Mouse (Mus musculus) kidney, postnatal 10 days (tissue): ENCODE results near the gene Spi1.
"Not testable (repeated sequence)": the region's sequence is repeated elsewhere in the genome, so short reads cannot be mapped to it uniquely, and the experiment has no call there.

Source experiments
- DNase-seq: peaks from one replicate; pipeline ENCODE4 v3.0.0; 2021; ENCODE audit warnings: mixed read lengths

Spi1 gene

GRCm38 (mm10) chr2:91081775-91082695 lies at the start of gene Spi1:
Spi1 (plus strand) TSS chr2:91082390.
- peak; percentile 4 for DNase-seq

- no peak for DNase-seq
These were observed 49.2 kb upstream of the Spi1 start for GRCm38 (mm10) chr2:91033000-91033399.

DNA sequence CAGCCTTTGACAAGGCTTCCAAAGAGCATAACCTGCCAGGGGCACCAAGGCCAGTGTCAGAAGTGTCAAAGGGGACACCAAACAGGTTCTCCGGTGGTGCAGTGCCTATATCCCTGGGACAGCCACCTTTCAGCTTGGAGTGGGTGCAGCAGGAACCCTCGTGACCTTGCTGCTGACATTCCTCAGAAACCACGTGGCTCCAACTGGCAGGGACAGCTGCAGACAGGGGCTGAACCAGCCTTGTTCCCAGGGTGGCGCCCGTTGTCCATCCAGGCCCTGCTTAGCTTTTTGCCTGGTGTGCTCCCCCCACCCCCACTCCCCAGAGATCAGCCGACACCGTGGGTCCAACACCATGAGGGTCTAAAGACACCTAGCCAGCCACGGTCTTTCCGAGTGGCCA lies 46.8 kb upstream of the Spi1 start, which contains the start of gene Rapsn:
TSS of gene Rapsn (plus strand) at position 236 of the 400 bp plus-strand sequence.
- DNase-seq = peak; percentile 63

DNA sequence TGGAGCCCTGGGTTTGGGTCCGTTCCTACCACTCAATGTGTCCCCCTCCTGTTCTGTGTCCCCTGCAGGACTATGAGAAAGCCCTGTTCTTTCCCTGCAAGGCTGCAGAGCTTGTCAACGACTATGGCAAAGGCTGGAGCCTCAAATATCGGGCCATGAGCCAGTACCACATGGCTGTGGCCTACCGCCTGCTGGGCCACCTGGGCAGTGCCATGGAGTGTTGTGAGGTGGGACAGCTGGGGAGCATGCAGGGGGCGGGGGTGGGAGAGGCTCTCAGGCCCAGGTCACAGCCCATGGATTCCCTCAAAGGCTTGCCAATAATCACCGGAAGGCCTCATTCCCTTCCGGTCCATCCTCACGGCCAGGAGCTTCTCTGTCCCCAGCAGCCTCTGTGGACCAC lies 40.4 kb upstream of the Spi1 start:
- no peak for DNase-seq

DNA sequence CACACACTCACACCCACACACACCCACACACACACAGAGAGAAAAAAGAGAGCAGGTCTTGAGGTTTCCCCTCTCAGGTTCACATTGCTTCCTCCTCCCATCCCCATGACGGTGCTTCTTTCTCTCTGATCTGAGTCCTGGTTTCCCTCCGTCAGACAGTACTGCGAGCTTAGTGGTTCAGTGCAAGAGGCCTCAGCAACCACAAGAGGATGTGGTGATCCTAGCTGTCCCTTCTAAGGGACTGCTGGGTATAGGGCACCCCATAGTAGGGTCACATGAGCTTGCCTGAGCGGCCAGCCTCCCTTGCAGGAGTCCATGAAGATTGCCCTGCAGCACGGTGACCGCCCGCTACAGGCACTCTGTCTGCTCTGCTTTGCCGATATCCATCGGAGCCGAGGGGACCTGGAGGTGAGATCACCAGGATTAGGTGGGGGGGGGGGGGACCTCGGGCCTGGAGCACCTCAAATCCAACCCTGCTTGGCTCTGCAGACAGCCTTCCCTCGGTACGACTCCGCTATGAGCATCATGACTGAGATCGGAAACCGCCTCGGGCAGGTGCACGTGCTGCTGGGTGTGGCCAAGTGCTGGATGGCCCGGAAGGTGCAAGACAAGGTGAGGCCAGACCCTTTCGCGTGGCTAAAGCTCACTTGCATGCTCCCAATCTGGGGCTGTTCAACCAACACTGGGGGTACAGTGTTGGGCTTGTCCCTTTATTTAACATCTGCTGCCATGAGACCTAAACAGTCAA lies 39.4 kb upstream of the Spi1 start:
- DNase-seq = no peak

DNA sequence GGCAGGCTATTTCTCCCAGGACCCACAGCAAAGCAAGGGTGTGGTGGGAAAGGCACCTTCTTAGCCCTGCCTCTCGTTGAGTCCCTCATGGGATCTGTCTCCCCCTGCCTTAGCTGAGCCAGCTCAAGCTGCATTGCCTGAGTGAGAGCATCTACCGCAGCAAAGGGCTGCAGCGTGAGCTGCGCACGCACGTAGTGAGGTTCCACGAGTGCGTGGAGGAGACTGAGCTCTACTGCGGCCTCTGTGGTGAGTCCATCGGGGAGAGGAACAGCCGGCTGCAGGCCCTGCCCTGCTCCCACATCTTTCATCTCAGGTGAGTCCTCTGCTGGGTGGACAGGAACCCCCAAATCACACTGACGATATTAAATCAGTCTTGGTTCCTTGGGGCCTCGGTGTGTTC lies 37.5 kb upstream of the Spi1 start:
- DNase-seq = no peak

DNA sequence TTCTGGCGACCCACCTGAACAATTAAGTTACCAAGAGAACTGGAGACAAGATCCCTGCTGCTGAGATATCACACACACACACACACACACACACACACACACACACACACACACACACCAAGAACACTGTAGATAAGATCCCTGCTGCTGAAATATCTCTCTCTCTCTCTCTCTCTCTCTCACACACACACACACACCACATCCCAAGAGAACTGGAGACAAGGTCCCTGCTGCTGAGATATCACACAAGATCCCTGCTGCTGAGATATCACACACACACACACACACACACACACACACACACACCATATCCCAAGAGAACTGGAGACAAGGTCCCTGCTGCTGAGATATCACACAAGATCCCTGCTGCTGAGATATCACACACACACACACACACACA lies 36.4 kb upstream of the Spi1 start:
- DNase-seq = not testable (repeated sequence)

DNA sequence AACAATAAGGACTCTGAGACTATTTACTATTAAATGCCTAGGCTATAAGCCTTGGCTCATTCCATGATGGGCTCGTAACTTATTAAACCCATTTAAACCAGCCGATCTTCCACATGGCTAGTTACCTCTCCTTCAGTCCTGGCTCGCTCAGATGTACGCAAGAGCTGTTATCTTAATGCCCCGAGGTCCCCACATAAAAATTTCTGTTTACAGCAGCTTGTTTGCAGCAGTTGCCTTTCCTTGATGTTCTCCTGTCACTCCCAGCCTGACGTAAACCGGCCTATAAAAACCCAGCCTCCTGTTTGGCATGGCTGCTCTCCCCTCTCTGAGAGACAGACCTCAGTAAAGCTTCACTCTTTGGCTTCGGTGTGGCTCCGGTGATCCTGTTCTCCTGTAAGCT lies 34.8 kb upstream of the Spi1 start:
- DNase-seq = no peak

GRCm38 (mm10) chr2:91051917-91052316 lies 30.3 kb upstream of the Spi1 start:
- DNase-seq = no peak

DNA sequence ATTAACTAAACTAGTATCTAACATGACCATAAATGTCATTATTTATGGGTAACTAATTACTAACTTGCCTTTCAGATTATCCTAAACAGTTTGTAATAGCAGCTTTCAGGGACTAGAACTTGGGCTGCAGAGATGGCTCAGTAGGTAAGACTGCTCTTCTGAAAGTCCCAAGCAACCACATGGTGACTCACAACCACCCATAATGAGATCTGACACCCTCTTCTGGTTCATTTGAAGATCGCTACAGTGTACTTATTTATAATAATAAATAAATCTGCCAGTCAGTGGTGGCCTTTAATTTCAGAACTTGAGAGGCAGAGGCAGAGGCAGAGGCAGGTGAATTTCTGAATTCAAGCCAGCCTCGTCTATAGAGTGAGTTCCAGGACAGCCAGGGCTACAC lies 29.4 kb upstream of the Spi1 start:
- no peak for DNase-seq

DNA sequence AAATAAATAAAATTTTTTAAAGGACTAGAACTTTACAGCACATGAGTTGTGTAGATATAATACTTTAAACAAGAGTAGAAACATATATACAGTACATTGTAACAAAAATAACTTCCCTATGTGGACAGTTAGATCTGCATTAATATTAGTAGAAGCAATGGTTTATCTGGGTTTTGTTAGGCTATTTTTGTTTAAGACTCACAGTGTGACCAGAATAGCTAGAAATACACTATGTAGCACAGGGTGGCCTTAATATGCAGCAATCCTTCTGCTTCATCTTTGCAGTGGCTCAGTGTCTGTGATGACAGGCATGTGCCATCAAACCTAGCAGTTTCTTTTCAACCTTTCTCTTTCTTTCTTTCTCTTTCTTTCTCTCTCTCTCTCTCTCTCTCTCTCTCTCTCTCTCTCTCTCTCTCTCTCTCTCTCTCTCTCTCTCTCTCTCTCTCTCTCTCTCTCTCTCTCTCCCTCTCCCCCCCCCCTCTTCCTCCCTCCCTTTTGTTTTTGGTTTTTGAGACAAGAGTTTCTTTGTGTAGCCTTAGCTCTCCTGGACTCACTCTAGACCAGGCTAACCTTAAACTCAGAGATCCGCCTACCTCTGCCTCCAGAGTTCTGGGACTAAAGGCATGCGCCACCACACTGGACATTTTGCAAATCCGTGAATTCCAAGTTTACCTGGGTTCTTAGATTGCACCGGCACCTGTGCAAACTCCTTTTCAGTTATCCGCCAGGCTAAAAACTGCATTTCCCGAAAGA lies 28.8 kb upstream of the Spi1 start:
- DNase-seq = no peak

DNA sequence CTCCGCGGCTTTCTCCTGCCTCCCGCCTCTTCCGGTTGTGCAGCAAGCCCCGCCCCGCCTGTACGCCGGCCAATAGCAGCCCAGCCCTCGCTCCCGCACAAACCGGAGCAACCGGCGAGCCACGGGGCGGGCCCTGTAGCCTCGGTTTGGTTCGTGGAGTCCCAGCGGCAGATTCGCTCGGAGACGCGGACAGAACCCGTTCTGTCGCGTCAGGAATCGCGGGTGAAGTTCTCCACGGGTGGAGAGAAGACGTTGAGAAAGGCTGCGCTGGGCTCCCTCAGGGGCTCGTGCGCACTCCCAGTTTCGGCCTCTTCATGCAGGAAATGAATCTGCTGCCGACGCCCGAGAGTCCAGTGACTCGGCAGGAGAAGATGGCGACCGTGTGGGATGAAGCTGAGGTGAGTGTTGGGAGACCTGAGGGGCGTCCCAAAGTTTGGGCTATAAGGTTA lies 28.2 kb upstream of the Spi1 start, which contains the start of gene Psmc3:
TSS of gene Psmc3 (plus strand) at position 76 of the 449 bp plus-strand sequence.
- DNase-seq = peak; percentile 99

- no peak for DNase-seq
These were observed 23.8 kb upstream of the Spi1 start for GRCm38 (mm10) chr2:91058435-91058834.

DNA sequence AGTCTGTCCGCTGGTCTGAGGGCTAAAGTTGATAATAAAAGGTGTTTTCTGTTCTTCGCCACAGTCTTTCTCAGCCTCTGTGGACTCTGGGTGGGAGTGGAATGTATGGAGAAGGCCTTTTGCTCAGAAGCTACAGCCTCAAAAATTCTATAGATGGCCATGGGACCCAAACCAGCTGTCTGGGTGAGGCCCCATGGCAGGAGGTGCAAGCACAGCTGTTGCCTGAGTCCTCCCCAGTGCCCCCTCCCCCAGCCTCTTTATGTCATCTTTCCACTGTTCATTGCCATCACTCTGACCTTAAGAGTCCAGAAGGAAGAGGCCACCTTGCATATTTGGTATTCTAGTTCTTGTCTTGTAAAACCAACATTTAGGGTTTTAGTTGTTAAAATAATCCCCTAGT lies 22.8 kb upstream of the Spi1 start:
- DNase-seq = no peak

DNA sequence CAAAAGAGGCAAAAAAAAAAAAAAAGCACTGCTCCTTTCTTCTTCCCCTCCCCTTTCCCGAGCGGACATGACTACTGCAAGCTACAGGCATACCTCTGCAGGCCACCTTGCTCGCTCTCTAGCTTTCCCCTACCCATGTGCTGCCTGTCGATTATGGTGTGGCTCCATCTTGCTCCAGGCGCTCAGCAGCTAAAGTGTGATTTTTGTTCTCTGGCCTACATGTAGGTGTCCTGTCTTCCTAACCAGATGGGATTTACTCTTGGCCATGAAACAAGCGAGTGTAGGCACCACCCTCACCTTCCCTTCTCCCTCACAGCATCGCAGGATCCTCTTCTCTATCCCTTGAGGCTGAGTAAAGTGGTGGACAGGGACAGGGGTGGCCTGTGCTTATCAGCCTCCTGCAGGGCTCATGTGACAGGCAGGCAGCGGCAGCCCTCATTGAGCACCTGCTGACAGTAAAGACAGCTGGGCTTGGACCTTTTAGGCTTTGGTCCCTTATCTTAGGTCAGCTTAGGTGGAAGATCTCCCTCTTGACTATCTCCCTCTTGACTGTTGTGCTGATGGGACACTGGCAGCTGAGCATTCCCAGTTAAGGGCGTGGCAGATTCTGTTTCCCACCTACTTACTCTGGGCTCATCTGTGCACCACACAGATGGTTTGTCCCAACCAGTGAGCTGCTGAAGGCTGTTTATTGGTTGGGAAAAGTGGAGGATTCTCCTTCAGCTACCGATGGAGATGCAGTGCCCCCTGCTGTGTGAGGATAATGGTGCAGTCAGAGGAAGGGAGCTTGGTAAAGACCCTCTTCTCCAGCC lies 21.4 kb upstream of the Spi1 start:
- DNase-seq = peak; percentile 73

DNA sequence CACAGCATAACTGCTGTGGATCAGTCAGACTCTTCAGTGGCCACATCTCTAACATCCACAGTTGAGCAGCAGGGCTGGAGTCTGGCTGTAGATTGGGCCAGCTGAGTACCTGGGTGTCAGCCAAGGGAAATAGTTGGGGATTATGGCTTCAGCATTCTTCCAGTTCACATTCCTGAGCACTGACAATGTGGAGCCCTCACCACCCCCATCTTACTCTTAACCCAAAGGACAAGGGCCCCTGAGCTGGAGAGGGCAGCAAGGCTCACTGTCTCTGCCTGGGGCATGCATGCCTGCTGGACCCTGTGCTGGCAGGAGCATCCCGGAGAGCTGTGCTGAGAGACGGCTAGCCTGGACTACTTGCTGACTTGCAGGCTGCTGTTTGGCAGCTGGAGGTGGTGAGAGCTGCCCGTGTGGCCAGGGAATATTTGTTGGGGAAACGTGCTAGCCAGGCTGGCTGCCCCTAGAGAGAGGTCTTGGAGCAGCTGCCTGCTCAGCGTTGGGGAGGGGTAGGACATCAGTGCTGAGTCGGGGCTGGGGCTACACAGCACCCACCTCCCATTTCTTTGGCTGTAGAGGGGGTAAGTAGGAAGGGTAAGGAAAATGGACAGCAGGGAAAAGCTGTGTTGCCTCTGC lies 20.2 kb upstream of the Spi1 start:
- peak; percentile 83 for DNase-seq

GRCm38 (mm10) chr2:91062779-91063606 lies 19.2 kb upstream of the Spi1 start:
- DNase-seq = no peak

GRCm38 (mm10) chr2:91064211-91064610 lies 18.0 kb upstream of the Spi1 start:
- DNase-seq = no peak

GRCm38 (mm10) chr2:91065544-91065943 lies 16.6 kb upstream of the Spi1 start:
- DNase-seq = peak; percentile 69

DNA sequence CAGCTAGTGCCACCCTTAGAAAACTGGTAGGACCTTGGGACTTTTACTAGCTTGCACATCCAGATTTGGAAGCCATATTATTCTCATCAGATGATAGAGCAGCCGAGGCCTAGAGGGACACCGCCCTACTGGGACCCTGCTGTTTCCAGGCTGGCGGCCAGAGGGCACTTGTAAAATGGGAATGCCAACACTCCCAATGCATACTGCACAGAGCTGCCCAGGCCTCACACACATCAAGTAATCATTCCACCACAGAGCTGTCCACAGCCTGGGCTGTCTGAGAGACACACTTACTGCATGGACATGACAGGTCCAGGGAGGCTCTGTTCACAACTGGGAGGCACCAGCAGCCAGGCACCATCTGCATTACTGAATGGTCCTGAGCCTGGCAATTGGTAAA lies 15.7 kb upstream of the Spi1 start:
- DNase-seq = no peak
